Mouse (Mus musculus): ENCODE data around the gene Cdc27.
"Not testable (repeated sequence)": the region's sequence is repeated elsewhere in the genome, so short reads cannot be mapped to it uniquely, and the experiment has no call there.

The Cdc27 gene

GRCm38 (mm10) chr11:104570515-104570914 lies 20.1 kb upstream of the Cdc27 start:
- DNase-seq (ENCODE audit: low spot score): not testable (repeated sequence)

DNA sequence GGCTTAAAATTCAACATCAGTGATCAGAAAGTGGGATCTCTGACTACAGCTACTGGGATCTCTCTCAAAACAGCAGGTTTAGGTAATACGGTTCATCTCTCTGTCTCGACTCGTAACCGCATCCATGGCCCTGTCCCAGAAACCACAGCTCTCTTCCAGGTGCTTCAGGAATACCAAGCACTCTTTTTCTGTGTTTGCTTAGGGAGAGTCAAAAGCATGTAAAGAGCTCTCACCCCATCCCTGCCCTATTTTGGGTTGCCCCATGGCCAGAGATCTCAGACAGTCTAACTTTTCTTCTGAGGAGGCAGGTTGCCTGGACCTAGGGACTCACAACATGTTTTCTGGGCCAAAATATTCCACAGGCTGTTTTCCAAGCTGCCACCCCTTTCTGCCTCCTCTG lies 17.9 kb upstream of the Cdc27 start:
- DNase-seq (ENCODE audit: low spot score): no peak

GRCm38 (mm10) chr11:104567736-104568135 lies 17.3 kb upstream of the Cdc27 start:
- DNase-seq (ENCODE audit: low spot score): no peak

DNA sequence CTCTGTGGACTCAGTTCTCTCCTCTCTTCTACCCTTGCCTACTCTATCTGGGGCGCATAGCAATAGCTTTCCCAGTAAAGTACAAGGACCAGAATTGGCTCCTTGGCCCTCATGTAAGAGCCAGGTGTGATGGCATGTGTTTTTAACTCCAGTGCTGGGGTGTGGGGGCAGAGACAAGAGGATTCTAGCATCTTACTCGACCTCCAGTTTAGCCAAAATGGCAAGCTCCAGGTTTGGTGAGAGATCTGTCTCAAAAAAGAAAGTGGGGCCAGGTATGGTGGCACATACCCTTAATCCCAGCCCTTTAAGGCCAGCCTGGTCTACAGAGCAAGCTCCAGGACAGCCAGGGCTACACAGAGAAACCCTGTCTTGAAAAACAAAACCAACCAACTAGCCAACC lies 16.4 kb upstream of the Cdc27 start:
- DNase-seq (ENCODE audit: low spot score): no peak

DNA sequence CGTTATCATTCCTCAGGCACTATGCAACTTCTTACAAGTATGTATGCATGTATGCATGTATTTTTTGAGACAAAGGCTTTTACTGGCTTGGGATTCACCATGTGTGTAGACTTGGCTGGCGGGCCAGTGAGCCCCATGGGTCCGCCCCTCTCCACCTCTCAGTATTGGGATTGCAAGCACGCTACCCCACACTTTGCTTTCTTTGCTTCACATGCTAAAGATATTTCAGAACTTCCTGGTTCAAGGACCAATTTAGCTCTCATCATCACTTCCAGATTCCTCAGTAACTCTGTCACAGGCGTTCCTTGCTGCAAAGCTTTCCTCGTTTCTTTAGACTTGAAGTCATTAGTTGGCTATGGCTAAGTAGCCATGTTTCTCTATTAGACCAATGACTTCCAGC lies 15.7 kb upstream of the Cdc27 start:
- no peak for DNase-seq (ENCODE audit: low spot score)

DNA sequence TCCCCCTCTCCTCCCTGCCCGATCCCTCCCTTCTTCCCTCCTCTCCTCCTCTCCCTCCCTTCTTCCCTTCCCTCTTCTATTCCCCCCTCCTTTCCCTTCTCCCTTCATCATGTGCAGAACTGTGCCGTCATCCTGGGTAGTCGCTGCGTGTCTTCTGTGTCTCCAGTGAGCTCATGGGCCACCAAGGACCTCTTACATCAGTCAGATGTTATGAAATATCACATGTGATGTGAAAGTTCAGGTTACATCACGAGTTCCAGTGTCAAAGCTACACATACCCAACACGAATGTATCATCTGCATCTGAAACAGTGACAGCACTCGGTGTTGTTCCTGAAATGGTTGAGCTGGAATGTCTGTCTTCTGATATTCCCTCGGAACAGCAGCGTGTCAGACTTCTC lies 14.8 kb upstream of the Cdc27 start:
- no peak for DNase-seq (ENCODE audit: low spot score)

DNA sequence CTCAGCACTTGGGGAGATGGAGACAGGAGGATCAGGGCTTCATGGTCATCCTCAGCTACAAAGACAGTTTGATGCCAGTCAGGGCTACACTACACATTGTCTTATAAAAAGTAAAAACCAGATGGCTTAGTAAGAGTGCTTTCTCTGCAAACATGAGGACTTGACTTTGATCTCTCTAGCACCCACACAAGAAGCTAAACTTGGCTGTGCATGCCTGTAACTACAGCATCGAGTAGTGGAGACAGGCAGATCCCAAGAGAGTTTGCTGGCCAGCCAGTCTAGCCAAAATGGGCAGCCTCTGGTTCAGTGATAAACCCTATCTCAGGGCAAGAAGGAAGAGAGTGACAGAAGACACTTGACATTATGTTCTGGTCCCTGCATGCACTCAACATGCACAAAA lies 13.1 kb upstream of the Cdc27 start:
- no peak for DNase-seq (ENCODE audit: low spot score)

DNA sequence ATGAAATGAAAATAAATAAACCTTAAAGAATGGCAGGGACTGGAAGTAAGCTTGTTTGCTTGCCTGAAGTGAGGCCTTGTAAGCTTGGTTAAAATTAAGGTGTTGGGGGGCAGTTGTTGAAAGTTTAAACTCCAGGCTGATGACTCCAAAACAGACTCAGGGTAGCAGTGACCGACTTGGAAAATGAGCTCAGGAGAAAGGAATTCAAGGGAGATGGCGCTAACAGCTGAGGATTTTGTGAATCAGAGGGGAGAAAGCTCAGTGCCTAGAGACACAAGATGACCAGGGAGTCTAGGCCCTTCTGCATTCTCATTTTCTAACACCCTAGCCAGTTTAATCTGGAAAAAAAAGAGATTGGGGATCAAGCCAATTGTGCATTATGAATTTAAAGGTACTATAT lies 10.6 kb upstream of the Cdc27 start:
- DNase-seq (ENCODE audit: low spot score): no peak

DNA sequence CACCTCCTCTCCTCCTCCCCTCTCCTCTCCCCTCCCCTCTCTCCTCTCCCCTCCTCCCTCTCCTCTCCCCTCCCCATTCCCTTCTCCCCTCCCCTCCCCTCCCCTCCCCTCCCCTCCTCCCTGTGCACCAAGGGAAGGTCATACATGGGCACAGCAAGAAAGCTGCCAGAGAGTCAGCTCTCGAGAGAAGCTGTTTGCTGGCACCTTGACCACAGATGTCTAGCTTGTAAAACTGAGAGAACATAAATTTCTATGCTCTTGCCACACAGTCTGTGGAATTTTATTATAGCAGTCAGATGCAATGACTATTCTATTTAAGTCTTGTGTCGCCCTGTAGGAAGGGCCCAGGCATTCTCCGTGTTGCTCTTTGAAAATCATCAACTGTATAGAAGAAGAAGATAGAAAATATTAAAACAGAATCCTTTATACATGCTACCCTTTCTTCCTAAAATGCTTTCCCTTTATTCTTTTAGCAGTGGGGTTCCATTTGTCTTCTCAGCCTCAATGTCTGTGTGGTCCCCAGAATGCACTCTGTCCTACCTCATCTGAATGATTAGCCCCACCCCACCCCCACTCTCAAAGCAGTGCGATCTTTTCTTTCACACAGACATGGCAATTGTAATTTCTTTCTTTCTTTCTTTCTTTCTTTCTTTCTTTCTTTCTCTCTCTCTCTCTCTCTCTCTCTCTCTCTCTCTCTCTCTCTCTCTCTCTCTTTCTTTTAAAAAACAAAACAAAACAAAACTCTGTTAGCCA lies 8.4 kb upstream of the Cdc27 start:
- no peak for DNase-seq (ENCODE audit: low spot score)

GRCm38 (mm10) chr11:104558065-104558464 lies 7.6 kb upstream of the Cdc27 start:
- no peak for DNase-seq (ENCODE audit: low spot score)

DNA sequence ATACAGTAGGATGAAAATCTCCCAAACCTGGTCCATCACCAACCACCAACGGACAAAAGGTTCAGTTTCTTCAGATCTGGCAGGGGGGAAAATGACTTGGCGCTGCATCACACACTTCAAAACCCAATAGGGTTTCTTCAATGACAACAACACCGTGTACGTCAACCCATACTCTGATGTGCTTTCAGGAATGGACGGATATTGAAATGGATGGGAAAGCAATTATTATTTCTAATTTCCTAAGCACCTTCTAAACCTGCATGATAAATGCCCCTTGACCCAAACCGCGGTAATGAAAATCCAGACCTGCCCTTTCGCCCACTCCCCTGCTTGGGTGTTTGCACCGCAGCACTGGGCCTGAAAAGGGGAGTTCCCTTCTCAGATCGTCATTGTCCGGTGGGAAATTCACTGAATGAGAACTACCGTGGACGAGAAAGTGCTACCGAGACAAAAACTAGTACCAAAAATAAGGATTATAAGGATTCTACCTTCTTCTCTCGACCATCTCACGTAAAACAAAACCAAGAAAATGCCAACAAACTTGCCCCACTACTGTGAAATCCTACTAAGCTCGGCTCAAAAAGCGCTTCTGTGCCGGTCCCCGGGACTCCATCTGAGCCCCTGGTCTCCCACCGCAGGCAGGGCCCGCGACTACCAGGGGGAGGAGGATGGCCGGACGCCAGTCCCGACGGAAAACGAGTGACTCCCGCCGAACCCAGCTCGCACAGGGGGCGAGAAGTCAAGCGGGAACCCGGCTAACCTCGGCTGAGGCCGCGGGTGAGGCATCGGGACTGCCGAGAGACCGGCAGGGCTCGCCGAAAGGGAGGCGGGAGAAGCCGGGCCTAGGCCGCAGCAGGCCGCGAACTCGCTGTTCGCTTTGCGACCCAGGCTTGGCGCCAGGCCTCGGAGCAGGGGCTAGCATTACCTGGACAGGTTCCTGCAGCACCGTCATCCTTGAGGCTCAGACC lies 698 bp downstream of the Cdc27 start:
- peak; percentile 69 for DNase-seq (ENCODE audit: low spot score)

GRCm38 (mm10) chr11:104547502-104547901 lies 2.9 kb downstream of the Cdc27 start:
- DNase-seq (ENCODE audit: low spot score): no peak

GRCm38 (mm10) chr11:104544507-104544906 lies 5.9 kb downstream of the Cdc27 start:
- DNase-seq (ENCODE audit: low spot score): no peak

DNA sequence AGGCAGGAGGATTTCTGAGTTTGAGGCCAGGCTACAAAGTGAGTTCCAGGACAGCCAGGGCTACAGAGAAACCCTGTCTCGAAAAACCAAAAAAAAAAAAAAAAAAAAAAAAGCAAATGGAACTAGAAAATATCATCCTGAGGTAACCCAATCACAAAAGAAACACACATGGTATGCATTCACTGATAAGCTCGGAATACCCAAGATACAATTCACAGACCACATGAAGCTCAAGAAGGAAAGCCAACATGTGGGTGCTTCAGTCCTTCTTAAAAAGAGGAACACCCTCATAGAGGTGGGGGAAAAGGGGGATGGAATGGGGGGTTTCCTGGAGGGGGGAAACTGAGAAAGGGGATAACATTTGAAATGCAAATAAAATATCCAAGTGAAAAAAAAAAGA lies 7.1 kb downstream of the Cdc27 start:
- not testable (repeated sequence) for DNase-seq (ENCODE audit: low spot score)

GRCm38 (mm10) chr11:104539811-104540210 lies 10.6 kb downstream of the Cdc27 start:
- DNase-seq (ENCODE audit: low spot score): no peak

DNA sequence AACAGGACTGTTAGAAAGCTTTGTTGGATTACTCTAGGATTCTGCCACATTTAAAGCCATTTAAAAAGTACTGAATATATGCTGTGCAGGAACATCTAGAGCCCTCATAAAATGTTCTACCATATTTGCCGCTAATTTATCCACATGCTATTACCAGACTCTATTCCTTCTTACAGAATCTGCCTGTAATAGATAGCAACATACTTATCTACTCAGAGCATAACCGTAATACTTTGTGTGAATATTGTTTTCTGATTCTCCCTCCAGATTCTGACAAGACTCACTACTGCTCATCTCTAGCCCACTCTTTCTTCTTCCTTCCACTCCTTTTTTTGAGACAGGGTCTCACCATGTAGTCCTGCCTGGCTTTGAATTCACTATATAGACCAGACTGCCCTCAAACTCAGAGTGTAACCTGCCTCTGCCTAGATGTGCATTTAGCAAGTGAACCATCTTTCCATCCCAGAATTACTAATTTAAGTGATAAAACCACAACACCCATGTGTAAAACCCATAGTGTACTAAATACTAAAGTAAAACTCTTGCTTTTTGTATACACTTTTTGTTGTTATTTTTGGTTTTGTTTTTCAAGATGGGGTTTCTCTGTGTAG lies 12.4 kb downstream of the Cdc27 start:
- no peak for DNase-seq (ENCODE audit: low spot score)

DNA sequence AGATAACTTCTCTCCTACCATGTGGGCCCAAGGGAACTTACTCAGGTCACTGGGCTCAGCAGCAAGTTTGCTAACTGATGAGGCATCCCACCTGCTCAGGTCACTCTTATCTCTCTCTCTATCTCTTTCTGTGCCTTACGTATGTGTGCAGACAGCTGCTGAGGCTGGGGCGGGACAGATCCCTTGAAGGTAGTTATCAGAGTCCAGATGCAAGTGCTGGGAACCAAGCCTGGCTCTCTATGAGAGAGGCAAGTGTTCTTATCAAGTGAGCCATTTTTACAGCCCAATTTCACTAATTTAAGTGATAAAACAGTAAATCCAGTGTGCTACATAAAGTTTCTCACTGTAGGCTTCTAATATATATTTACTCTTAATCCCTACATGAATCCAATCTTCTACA lies 13.6 kb downstream of the Cdc27 start:
- DNase-seq (ENCODE audit: low spot score): no peak

DNA sequence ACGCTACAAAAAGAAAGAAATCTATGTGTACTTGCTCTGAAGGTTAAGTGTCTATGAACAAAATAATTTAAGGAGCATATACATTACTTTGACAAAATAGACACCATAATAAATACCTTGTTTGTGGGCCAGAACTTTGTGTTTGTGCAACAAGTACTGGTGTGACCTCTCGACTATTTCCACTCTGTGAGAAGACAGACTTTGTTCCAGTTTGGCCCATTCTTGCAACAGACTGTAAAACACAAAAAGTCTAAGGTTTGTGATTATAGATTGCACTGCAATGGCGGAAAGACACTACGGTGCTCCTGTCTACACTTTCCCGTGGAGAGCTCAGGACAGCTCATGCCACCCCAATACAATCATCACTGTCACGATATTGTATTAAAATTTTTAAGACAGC lies 24.5 kb downstream of the Cdc27 start:
- DNase-seq (ENCODE audit: low spot score): no peak

- DNase-seq (ENCODE audit: low spot score): no peak
Observed at GRCm38 (mm10) chr11:104512436-104512835, 38.0 kb downstream of the Cdc27 start.

- DNase-seq (ENCODE audit: low spot score): no peak
Observed at GRCm38 (mm10) chr11:104510606-104511005, 39.8 kb downstream of the Cdc27 start.

DNA sequence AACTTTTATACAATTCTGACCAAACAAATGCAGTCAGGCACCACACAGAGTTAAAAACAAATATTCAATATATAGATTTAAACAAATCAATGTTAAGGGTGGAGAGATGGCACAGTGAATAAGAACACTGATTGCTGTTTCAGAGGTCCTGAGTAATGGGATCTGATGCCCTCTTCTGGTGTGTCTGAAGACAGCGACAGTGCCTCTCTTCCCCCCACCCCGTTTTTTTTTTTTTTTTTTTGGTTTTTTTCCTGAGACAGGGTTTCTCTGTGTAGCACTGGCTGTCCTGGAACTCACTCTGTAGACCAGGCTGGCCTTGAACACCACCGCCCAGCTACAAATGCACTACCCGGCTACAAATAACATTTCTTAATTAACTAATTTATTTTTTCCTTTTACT lies 42.0 kb downstream of the Cdc27 start:
- no peak for DNase-seq (ENCODE audit: low spot score)

DNA sequence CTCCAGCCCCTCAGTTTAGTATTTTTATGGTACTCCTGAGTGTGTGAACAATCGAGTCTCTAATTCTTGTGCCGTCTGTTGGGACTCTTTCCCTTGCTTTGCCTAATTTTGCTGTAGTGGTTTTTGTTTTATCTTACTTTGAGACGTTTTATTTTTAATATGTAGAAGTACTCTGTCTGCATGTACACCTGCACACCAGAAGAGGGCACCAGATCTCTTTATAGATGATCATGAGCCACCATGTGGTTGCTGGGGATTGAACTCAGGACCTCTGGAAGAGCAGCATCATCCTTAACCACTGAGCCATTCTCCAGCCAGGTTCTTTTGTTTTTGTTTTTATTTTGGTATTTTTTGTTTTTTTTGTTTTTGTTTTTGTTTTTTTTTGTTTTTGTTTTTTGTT lies 62.1 kb downstream of the Cdc27 start:
- no peak for DNase-seq (ENCODE audit: low spot score)

GRCm38 (mm10) chr11:104481971-104482370 lies 68.4 kb downstream of the Cdc27 start:
- no peak for DNase-seq (ENCODE audit: low spot score)
